Mouse (Mus musculus) ES-Bruce4 (cell line): ENCODE results near the gene Bmper. TPM values are rescaled to one million over a fixed set of nuclear protein-coding genes. Genes with fewer than 3 reads are reported as not detected.

Source experiments
- H3K27ac ChIP-seq: 2 replicates; pipeline ENCODE4 v1.5.1; 2012; ENCODE audit warnings: low read length, inconsistent platforms; ENCODE audit not compliant: insufficient read depth
- H3K27me3 ChIP-seq: 2 replicates; pipeline ENCODE4 v1.6.1; 2012; ENCODE audit warnings: mild to moderate bottlenecking, low read length, inconsistent platforms; ENCODE audit not compliant: control insufficient read depth, poor library complexity, insufficient read depth, severe bottlenecking
- H3K36me3 ChIP-seq: 2 replicates; pipeline ENCODE4 v1.6.1; 2012; ENCODE audit warnings: inconsistent platforms, mild to moderate bottlenecking, low read length, moderate library complexity; ENCODE audit not compliant: control insufficient read depth, poor library complexity, insufficient read depth, severe bottlenecking
- H3K4me1 ChIP-seq: one replicate; pipeline ENCODE4 v1.8.1; 2011; ENCODE audit warnings: low read length; ENCODE audit not compliant: control insufficient read depth, insufficient read depth
- H3K4me3 ChIP-seq: 2 replicates; pipeline ENCODE4 v1.5.1; 2011; ENCODE audit warnings: low read depth, mild to moderate bottlenecking, low read length
- H3K9ac ChIP-seq: 2 replicates; pipeline ENCODE4 v1.6.1; 2012; ENCODE audit warnings: low read depth, mild to moderate bottlenecking, inconsistent platforms; ENCODE audit not compliant: poor library complexity, severe bottlenecking
- H3K9me3 ChIP-seq: replicated peaks from 2 replicates; pipeline ENCODE4 v1.6.1; 2012; ENCODE audit warnings: mild to moderate bottlenecking, low read length, inconsistent platforms; ENCODE audit not compliant: control insufficient read depth, poor library complexity, insufficient read depth, severe bottlenecking
- CTCF ChIP-seq: IDR thresholded peaks from one replicate; pipeline ENCODE4 v1.8.1; 2011; ENCODE audit warnings: low read depth, low read length
- EP300 ChIP-seq: IDR thresholded peaks from 2 replicates; pipeline ENCODE4 v1.6.1; 2011; ENCODE audit warnings: low read depth, low read length; ENCODE audit not compliant: insufficient read depth
- POLR2A ChIP-seq: IDR thresholded peaks from one replicate; pipeline ENCODE4 v1.8.1; 2011; ENCODE audit warnings: low read length; ENCODE audit not compliant: insufficient read depth
- polyA plus RNA-seq: library from polyadenylated mRNA; stranded (reverse); fragments of >200 nt; gene quantifications from 2 replicates; pipeline ENCODE4 v1.2.4, GENCODE M21; 2011; ENCODE audit warnings: low read depth; ENCODE audit not compliant: missing spikeins, insufficient read depth, insufficient read length

Gene Bmper
- polyA plus RNA-seq, 1 experiment, result not detected

- Histone ChIP-seq H3K27me3 (no peaks in the 10 kb centered on the region), H3K4me3 (no peak overlapping the region), H3K27ac (no peak overlapping the region), H3K36me3 (no peaks in the 10 kb centered on the region), H3K9ac (no peak overlapping the region), H3K4me1 (no peaks in the 10 kb centered on the region), H3K9me3 (no peaks in the 10 kb centered on the region; the same call in 1 of the 2 replicates)
- TF ChIP-seq CTCF, result no peak
- no peak for TF ChIP-seq POLR2A
These were observed 45.7 kb downstream of the Bmper start for GRCm38 (mm10) chr9:23268609-23269008.

- Histone ChIP-seq H3K27me3 (no peaks in the 10 kb centered on the region), H3K9me3 (no peaks in the 10 kb centered on the region; the same call in 1 of the 2 replicates), H3K27ac (no peak overlapping the region), H3K4me1 (no peaks in the 10 kb centered on the region), H3K4me3 (no peak overlapping the region), H3K36me3 (no peaks in the 10 kb centered on the region), H3K9ac (no peak overlapping the region)
- TF ChIP-seq CTCF (no peak), EP300 (no peak), POLR2A (no peak)
These were observed 46.2 kb downstream of the Bmper start for GRCm38 (mm10) chr9:23269087-23269486.

GRCm38 (mm10) chr9:23276244-23276643 is 53.4 kb downstream of the Bmper start:
- TF ChIP-seq POLR2A (no peak), EP300 (no peak), CTCF (no peak)
- Histone ChIP-seq H3K4me1 (no peaks in the 10 kb centered on the region), H3K9ac (no peak overlapping the region), H3K36me3 (no peaks in the 10 kb centered on the region), H3K27ac (no peak overlapping the region), H3K27me3 (no peaks in the 10 kb centered on the region; the same call in 1 of the 2 replicates), H3K4me3 (no peak overlapping the region), H3K9me3 (no peaks in the 10 kb centered on the region)

- no peak overlapping the region for H3K27ac ChIP-seq
- H3K4me3 ChIP-seq, result no peak overlapping the region
- H3K27me3 ChIP-seq, result no peaks in the 10 kb centered on the region
- peaks cover 5% of the 10 kb centered on the region; the same call in 1 of the 2 replicates for H3K9me3 ChIP-seq
- H3K36me3 ChIP-seq, result no peaks in the 10 kb centered on the region
- no peak overlapping the region for H3K9ac ChIP-seq
- no peak for TF ChIP-seq POLR2A
- TF ChIP-seq CTCF, result no peak
- no peak for TF ChIP-seq EP300
- no peaks in the 10 kb centered on the region for H3K4me1 ChIP-seq
These were observed 62.1 kb downstream of the Bmper start for GRCm38 (mm10) chr9:23284940-23285460.

- Histone ChIP-seq H3K27me3 (no peaks in the 10 kb centered on the region), H3K9ac (no peak overlapping the region), H3K36me3 (no peaks in the 10 kb centered on the region), H3K27ac (no peak overlapping the region), H3K4me3 (no peak overlapping the region), H3K9me3 (no peaks in the 10 kb centered on the region), H3K4me1 (no peaks in the 10 kb centered on the region)
- TF ChIP-seq POLR2A, result no peak
- no peak for TF ChIP-seq EP300
- no peak for TF ChIP-seq CTCF
These were observed 70.7 kb downstream of the Bmper start for GRCm38 (mm10) chr9:23293574-23293973.

GRCm38 (mm10) chr9:23295569-23295968 is 72.7 kb downstream of the Bmper start:
- TF ChIP-seq EP300, result no peak
- no peak for TF ChIP-seq POLR2A
- TF ChIP-seq CTCF, result no peak
- H3K27ac ChIP-seq, result no peak overlapping the region
- no peak overlapping the region for H3K9ac ChIP-seq

More at GRCm38 (mm10) chr9:23295569-23295968, 72.7 kb downstream of the Bmper start:
- H3K4me1 ChIP-seq, result no peaks in the 10 kb centered on the region
- H3K9me3 ChIP-seq, result no peaks in the 10 kb centered on the region
- H3K4me3 ChIP-seq, result no peak overlapping the region
- no peaks in the 10 kb centered on the region for H3K36me3 ChIP-seq
- H3K27me3 ChIP-seq, result no peaks in the 10 kb centered on the region
